Mouse (Mus musculus) T-helper 1 cell (primary cell): ENCODE measurements at regions not wholly inside any gene's neighbourhood (a gene's known extent, or its start where the extent isn't known, plus 50 kb on each side); places are given as distances from the start of the nearest gene placed in this dataset.

Source experiments
- in situ Hi-C: fragments of 300-600 bp; cut with MboI, MseI; formaldehyde crosslinking; loops from one replicate; pipeline ENCODE4 v1.15.1; 2025; ENCODE audit warnings: high pct_unique_total_duplicates

GRCm38 (mm10) chr2:170220443-170220842, 72.5 kb upstream of the Zfp217 start:
- in situ Hi-C loops: no loop called here

DNA sequence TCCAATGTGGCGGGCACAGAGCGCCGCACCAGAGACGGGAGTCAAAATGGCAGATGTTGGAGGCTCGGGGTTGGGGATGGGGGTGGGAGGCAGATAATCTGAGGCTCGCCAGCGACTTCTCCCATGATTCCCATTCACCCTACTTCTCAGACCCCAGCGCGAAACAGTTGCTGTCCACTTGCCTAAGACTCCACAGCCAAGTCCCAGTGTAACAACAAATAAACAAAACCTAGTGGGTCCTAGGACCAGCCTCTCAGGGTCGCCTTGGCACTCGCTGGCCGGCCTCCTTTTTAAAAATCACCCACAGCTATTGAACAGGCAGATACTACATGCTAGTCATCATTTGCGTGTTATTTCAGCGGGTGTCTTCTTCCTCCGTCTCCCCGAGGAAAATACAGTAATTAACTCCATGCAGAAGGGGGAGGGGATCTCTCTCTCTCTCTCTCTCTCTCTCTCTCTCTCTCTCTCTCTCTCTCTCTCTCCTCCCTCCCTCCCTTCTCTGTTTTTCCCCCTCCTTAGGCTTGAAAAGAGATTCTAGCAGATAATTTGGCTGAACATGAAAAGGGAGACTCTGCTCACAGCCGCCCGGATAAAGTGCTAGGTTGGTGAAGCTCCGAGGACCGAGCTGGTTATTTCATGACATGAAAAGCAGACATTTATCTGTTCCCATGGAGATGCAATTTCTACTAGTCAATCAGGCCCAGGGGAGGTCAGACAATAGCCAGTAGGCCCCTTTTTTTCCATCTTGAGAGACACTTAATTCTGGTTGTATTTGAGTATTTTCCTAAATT, 71.9 kb upstream of the Zfp217 start:
- in situ Hi-C loops: no loop called here

DNA sequence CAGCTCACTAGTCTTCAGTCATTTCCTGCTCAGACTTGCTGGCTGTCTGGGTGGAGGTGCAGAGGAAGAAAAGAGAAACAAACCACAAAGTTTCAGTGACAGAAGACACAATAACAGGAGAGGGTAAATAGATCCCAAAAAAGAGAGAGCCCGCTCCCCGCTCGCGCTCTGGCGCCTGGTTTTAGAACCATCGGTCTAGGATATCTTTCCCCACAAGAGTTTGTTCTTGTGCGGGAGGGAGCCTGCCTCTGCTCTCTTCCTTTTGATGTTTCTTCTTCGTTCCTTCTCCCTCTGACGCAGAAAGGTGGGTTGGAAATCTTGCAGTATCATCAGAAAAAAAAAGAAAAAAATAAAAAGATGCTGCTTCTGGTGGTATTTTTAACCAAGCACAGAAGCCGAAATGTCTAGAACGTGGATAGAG, 71.3 kb upstream of the Zfp217 start:
- in situ Hi-C loops: no loop called here

GRCm38 (mm10) chr2:170218230-170219044, 70.5 kb upstream of the Zfp217 start:
- in situ Hi-C loops: no loop called here

GRCm38 (mm10) chr2:170216311-170216710, 68.4 kb upstream of the Zfp217 start:
- in situ Hi-C loops: no loop called here

- in situ Hi-C loops: loop anchor here (5.0 kb wide), 1 partner anchor 97 kb away; no protein-coding TSS in a partner anchor
These were observed 61.2 kb upstream of the Zfp217 start for GRCm38 (mm10) chr2:170209121-170209520.

GRCm38 (mm10) chr2:170207878-170208277, 60.0 kb upstream of the Zfp217 start:
- in situ Hi-C loops: loop anchor here (5.0 kb wide), 1 partner anchor 96 kb away; no protein-coding TSS in a partner anchor

DNA sequence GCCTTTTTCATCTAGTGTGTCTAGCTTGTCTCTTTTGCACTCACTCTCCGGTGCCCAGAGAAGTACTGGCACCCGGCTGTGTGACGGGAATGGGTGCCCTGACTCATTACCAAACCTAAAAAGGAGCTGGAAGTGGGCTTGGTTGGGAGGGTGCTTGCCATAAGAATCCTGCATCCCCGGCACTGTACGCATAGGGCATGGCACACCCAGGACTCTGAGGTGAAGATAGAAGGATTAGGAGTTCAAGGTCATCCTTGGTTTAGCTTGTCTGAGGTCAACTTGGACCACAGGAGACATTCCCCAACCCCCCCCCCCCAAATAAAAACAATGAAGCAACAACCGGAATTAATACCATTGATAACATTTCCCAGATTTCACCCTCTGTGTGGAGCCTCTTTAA, 59.5 kb upstream of the Zfp217 start:
- in situ Hi-C loops: loop anchor here (5.0 kb wide), 1 partner anchor 95 kb away; no protein-coding TSS in a partner anchor

GRCm38 (mm10) chr2:170206870-170207269, 59.0 kb upstream of the Zfp217 start:
- in situ Hi-C loops: loop anchor here (5.0 kb wide), 1 partner anchor 95 kb away; no protein-coding TSS in a partner anchor

DNA sequence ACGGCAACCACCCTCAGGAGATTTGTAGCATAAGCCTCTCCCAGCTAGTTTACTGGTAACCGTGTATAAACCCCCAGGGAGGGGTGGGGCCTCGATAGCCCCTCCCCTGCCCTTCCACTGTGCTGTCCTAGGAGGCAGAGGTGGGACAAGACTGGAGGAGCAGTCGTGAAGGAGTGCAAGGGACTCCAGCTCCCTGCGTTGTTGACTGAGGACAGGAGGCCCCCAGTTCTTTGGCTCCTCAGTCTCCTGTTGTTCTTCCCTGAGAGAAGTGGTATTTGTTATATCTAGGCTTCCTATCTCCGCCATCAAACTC, 58.5 kb upstream of the Zfp217 start:
- in situ Hi-C loops: loop anchor here (5.0 kb wide), 1 partner anchor 94 kb away; no protein-coding TSS in a partner anchor

DNA sequence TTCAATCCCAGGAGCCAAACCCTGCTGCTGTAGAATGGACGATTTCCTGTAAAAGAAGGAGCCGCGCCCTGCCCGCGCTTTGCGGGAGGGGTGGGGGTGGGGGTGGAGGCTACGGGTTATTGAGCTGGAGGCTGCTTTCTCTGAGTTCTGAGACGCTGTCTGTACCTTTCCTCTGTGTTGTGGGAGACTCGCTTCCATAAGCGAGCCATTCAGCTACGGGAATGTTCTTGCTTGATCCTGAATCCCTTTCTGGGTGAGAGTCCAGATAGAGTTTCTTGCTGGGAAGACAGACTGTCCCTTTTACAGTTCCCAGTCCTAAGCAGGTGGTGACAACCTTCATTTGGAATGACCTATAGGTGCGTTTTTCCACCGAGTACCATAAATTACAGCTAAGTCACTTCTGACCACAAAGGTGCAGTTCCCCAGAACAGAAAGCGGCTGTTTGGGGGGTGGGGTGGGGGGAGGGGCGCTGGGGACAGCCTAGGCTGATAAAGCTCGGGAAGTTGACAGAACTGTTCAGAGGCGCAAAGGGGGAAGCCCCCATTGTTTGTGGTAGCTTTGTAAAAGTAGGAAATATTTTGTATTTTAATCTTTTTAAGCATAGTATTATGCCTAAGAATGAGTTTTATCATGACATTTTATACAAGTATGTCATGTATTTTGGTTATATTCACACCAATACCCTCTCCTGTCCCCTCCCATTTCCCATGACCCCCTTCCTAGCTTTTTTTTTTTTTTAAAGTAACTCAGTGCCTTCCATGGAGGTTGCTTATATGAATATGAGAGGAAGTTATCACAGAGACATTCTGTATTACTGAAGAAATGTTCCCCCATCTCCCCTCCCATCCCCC, 57.9 kb upstream of the Zfp217 start:
- in situ Hi-C loops: loop anchor here (5.0 kb wide), 1 partner anchor 94 kb away; no protein-coding TSS in a partner anchor

- in situ Hi-C loops: loop anchor here (5.0 kb wide), 1 partner anchor 93 kb away; no protein-coding TSS in a partner anchor
These were observed 57.0 kb upstream of the Zfp217 start for GRCm38 (mm10) chr2:170204768-170205514.

GRCm38 (mm10) chr2:170203496-170203895, 55.6 kb upstream of the Zfp217 start:
- in situ Hi-C loops: no loop called here

DNA sequence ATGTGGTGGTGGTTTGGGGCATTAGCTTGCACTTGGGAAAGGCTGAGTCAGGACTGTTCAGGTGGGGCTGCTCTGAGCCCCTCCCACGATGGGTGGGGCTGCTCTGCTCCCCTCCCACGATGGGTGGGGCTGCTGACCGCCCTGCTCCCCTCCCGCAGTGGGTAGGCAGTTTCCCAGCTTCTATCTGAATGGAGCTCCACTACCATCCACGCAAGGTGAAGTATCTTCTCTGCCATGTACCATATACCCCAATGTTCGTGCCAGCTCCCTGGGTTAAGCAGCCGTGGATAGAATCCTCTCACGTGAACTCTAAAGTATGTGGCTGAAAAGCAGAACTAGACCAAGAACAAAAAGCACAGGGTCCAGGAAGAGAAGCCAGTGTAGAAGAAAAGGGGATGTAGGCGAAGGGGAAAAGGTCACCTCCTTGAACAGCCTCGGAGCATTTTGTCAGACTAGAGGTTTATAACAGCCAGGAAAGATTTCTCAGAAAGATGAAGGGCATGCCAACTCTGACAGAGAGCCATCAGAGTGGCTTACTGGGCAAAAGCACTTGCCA, 54.0 kb upstream of the Zfp217 start:
- in situ Hi-C loops: no loop called here
